Mouse (Mus musculus): ENCODE measurements around the gene Mms19. TPM values are rescaled to one million over a fixed set of nuclear protein-coding genes. Genes with fewer than 3 reads are reported as not detected.

Gene Mms19
- polyA plus RNA-seq, 1 experiment from 2014 or later, result 35.3 TPM

- H3K27ac ChIP-seq, result no peak overlapping the region
- H3K9me3 ChIP-seq, result no peaks in the 10 kb centered on the region
- H3K36me3 ChIP-seq, result peaks cover 3% of the 10 kb centered on the region
- 67% methylated on average over 13 of the region's 13 CpGs for WGBS
- no peaks in the 10 kb centered on the region for H3K27me3 ChIP-seq
- H3K4me2 ChIP-seq, result no peak overlapping the region
- H3K9ac ChIP-seq, result no peak overlapping the region
- no peak overlapping the region for H3K4me3 ChIP-seq
- ATAC-seq (ENCODE audit: borderline replicate concordance, extremely low read depth, low FRiP score, low TSS enrichment), result no peak
- no peaks in the 10 kb centered on the region for H3K4me1 ChIP-seq
Measured at GRCm38 (mm10) chr19:41973891-41974794, 6.8 kb downstream of the Mms19 start.

DNA sequence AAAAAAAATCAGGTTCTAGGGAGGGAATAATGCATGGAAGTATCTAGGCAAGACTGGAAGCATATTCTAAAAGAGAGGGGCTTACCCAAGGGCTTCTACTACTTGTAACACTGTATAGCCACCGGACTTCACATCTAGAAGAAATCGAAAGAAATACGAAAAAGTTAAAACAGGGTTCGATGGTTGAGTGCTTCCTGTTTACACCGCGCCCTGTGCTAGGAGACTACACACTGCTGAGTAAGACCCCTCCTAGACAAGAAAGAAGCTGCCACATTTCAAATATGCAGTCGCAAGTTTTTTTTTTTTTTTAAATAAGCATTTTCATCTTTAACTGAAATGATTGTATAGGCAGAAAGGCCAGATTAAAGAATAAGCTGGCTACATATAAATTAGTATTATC is 11.3 kb downstream of the Mms19 start:
- peaks cover 44% of the 10 kb centered on the region for H3K36me3 ChIP-seq
- WGBS, result 89% methylated on average over 7 of the region's 7 CpGs

GRCm38 (mm10) chr19:41953574-41953973 is 27.4 kb downstream of the Mms19 start:
- H3K27ac ChIP-seq, result no peak overlapping the region
- H3K9me3 ChIP-seq, result no peaks in the 10 kb centered on the region
- no peak overlapping the region for H3K9ac ChIP-seq
- WGBS, result 90% methylated on average over 3 of the region's 3 CpGs
- no peak overlapping the region for H3K4me2 ChIP-seq
- H3K36me3 ChIP-seq, result peaks cover 86% of the 10 kb centered on the region
- no peak for ATAC-seq (ENCODE audit: borderline replicate concordance, extremely low read depth, low FRiP score, low TSS enrichment)
- H3K4me1 ChIP-seq, result no peaks in the 10 kb centered on the region
- H3K27me3 ChIP-seq, result no peaks in the 10 kb centered on the region
- H3K4me3 ChIP-seq, result no peak overlapping the region

More for the DNA sequence above, 11.3 kb downstream of the Mms19 start:
- Histone ChIP-seq H3K4me2 (no peak overlapping the region), H3K4me1 (no peaks in the 10 kb centered on the region), H3K27me3 (no peaks in the 10 kb centered on the region), H3K4me3 (no peak overlapping the region), H3K9me3 (no peaks in the 10 kb centered on the region), H3K9ac (no peak overlapping the region), H3K27ac (no peak overlapping the region)
- no peak for ATAC-seq (ENCODE audit: borderline replicate concordance, extremely low read depth, low FRiP score, low TSS enrichment)

- H3K4me1 ChIP-seq, result no peaks in the 10 kb centered on the region
- WGBS, result 78% methylated on average over 4 of the region's 4 CpGs
- no peak overlapping the region for H3K4me3 ChIP-seq
- no peak overlapping the region for H3K27ac ChIP-seq
- H3K36me3 ChIP-seq, result peaks cover 94% of the 10 kb centered on the region
- H3K9me3 ChIP-seq, result no peaks in the 10 kb centered on the region
- ATAC-seq (ENCODE audit: borderline replicate concordance, extremely low read depth, low FRiP score, low TSS enrichment), result no peak
- H3K27me3 ChIP-seq, result no peaks in the 10 kb centered on the region
- no peak overlapping the region for H3K4me2 ChIP-seq
- H3K9ac ChIP-seq, result no peak overlapping the region
Measured at GRCm38 (mm10) chr19:41952287-41952686, 28.7 kb downstream of the Mms19 start.

DNA sequence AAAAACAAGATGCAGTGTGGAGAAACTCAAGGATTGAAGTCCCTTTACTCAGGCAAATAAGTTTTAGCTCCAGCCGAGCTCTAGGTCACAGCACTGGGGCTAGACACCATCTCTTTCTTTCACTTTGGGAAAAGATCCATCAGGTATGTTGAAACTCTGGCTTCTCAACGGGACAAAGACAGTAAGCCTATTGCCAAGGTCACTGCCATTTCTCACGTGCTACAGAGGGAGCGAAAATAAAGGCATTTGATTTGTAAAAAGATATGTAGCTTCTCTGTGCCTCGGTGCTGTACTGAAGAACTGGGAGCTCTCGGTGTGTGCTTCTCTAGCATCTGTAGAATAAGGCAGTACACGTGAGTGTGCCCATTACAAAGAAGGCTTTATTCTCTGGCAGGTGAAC is 37.1 kb downstream of the Mms19 start:
- H3K36me3 ChIP-seq, result peaks cover 91% of the 10 kb centered on the region
- WGBS, result 83% methylated on average over 7 of the region's 7 CpGs
- H3K9ac ChIP-seq, result no peak overlapping the region
- no peak overlapping the region for H3K27ac ChIP-seq
- no peaks in the 10 kb centered on the region for H3K27me3 ChIP-seq
- ATAC-seq (ENCODE audit: borderline replicate concordance, extremely low read depth, low FRiP score, low TSS enrichment), result no peak
- H3K4me1 ChIP-seq, result no peaks in the 10 kb centered on the region
- no peaks in the 10 kb centered on the region for H3K9me3 ChIP-seq
- H3K4me3 ChIP-seq, result no peak overlapping the region
- H3K4me2 ChIP-seq, result no peak overlapping the region

- H3K27me3 ChIP-seq, result no peaks in the 10 kb centered on the region
- no peak overlapping the region for H3K4me2 ChIP-seq
- H3K9ac ChIP-seq, result no peak overlapping the region
- WGBS, result 85% methylated on average over 5 of the region's 5 CpGs
- peaks cover 56% of the 10 kb centered on the region for H3K36me3 ChIP-seq
- H3K9me3 ChIP-seq, result no peaks in the 10 kb centered on the region
- no peak overlapping the region for H3K4me3 ChIP-seq
- ATAC-seq (ENCODE audit: borderline replicate concordance, extremely low read depth, low FRiP score, low TSS enrichment), result no peak
- no peak overlapping the region for H3K27ac ChIP-seq
- H3K4me1 ChIP-seq, result peaks cover 9% of the 10 kb centered on the region
Measured at GRCm38 (mm10) chr19:41938539-41938938, 42.4 kb downstream of the Mms19 start.

DNA sequence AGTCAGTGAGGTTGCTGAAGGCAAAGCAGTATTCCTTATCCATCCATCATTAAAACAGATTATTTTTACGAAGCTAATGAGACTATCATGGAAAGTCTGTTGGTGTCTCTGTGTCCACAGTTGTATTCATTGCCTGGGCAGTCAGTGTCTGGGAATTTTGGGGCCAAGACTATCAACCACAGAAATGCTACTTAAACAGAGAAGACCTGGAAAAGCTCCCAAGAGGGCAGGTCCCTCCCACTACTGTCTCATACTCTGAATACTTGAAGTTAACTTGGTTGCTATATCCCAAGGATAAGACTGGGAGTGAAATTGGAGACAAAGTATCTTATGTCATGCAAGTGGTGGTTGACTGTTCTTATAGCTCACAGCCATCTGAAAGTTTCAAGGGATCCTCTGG is 45.0 kb downstream of the Mms19 start:
- no peak overlapping the region for H3K9ac ChIP-seq
- H3K4me3 ChIP-seq, result no peak overlapping the region
- H3K27me3 ChIP-seq, result no peaks in the 10 kb centered on the region
- no peak overlapping the region for H3K27ac ChIP-seq
- no peak overlapping the region for H3K4me2 ChIP-seq
- peaks cover 19% of the 10 kb centered on the region for H3K4me1 ChIP-seq
- 62% methylated on average over 1 of the region's 1 CpGs for WGBS
- no peaks in the 10 kb centered on the region for H3K9me3 ChIP-seq
- no peak for ATAC-seq (ENCODE audit: borderline replicate concordance, extremely low read depth, low FRiP score, low TSS enrichment)
- peaks cover 36% of the 10 kb centered on the region for H3K36me3 ChIP-seq

DNA sequence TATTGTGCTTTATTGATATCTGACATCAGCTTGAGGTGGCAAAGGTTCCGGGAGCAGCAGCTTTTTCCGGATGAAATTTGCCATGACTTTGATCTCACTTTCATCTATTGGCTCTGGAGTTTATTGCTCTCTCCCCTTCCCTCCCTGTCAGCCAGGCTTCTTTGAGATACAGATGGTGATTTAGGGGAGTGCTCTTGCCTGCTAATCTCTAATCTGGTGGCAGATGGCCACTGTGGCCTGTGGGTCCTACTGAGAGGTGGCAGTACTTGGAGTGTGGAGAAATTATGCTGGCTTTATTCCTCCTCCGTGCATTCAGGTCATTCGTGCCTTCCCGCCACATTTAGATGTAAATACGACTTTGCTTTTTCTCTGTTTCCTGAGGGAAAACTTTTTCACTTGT is 46.8 kb downstream of the Mms19 start:
- no peak for ATAC-seq (ENCODE audit: borderline replicate concordance, extremely low read depth, low FRiP score, low TSS enrichment)
- 25% methylated on average over 6 of the region's 6 CpGs for WGBS
- peaks cover 19% of the 10 kb centered on the region for H3K4me1 ChIP-seq
- H3K9ac ChIP-seq, result peak overlapping the region; percentile 90
- H3K27ac ChIP-seq, result no peak overlapping the region
- no peaks in the 10 kb centered on the region for H3K9me3 ChIP-seq
- peak overlapping the region; percentile 86 for H3K4me3 ChIP-seq
- no peaks in the 10 kb centered on the region for H3K27me3 ChIP-seq
- H3K4me2 ChIP-seq, result peak overlapping the region; percentile 74
- peaks cover 25% of the 10 kb centered on the region for H3K36me3 ChIP-seq

GRCm38 (mm10) chr19:41933179-41934086 is 47.5 kb downstream of the Mms19 start, which contains the start of the genes Exosc1 and Zdhhc16:
Gene Exosc1, minus strand, starts transcription at chr19:41933423.
Gene Zdhhc16, plus strand, starts transcription at chr19:41933480.
- H3K36me3 ChIP-seq, result peaks cover 25% of the 10 kb centered on the region
- H3K27me3 ChIP-seq, result no peaks in the 10 kb centered on the region
- under 1% methylated on average over 47 of the region's 47 CpGs for whole genome bisulfite sequencing
- H3K9ac ChIP-seq, result peak within 1 kb of the TSS; percentile 90
- peak within 1 kb of the TSS; percentile 86 for H3K4me3 ChIP-seq
- ATAC-seq (ENCODE audit: borderline replicate concordance, extremely low read depth, low FRiP score, low TSS enrichment), result peak; percentile 100
- no peaks in the 10 kb centered on the region for H3K9me3 ChIP-seq
- peak within 1 kb of the TSS; percentile 27; the same call in 1 of the 2 replicates for H3K27ac ChIP-seq
- H3K4me1 ChIP-seq, result peaks cover 19% of the 10 kb centered on the region
- peak within 1 kb of the TSS; percentile 79 for H3K4me2 ChIP-seq

GRCm38 (mm10) chr19:41932686-41933085 is 48.3 kb downstream of the Mms19 start:
- 0% methylated on average over 28 of the region's 28 CpGs for WGBS
- peaks cover 23% of the 10 kb centered on the region for H3K36me3 ChIP-seq
- H3K4me1 ChIP-seq, result peaks cover 19% of the 10 kb centered on the region
- H3K4me3 ChIP-seq, result peak overlapping the region; percentile 86
- H3K27ac ChIP-seq, result peak overlapping the region; percentile 27; the same call in 1 of the 2 replicates
- ATAC-seq (ENCODE audit: borderline replicate concordance, extremely low read depth, low FRiP score, low TSS enrichment), result no peak
- H3K9me3 ChIP-seq, result no peaks in the 10 kb centered on the region
- peak overlapping the region; percentile 62 for H3K9ac ChIP-seq
- no peaks in the 10 kb centered on the region for H3K27me3 ChIP-seq
- H3K4me2 ChIP-seq, result peak overlapping the region; percentile 79

GRCm38 (mm10) chr19:41920412-41921067 is 60.4 kb downstream of the Mms19 start:
- Histone ChIP-seq H3K27ac (no peak overlapping the region), H3K4me2 (no peak overlapping the region), H3K27me3 (no peaks in the 10 kb centered on the region), H3K4me1 (no peaks in the 10 kb centered on the region), H3K4me3 (no peak overlapping the region), H3K36me3 (peaks cover 63% of the 10 kb centered on the region), H3K9ac (no peak overlapping the region), H3K9me3 (no peaks in the 10 kb centered on the region)
- ATAC-seq (ENCODE audit: borderline replicate concordance, extremely low read depth, low FRiP score, low TSS enrichment), result no peak
- WGBS, result 72% methylated on average over 5 of the region's 5 CpGs
